In the genomic region with DNA sequence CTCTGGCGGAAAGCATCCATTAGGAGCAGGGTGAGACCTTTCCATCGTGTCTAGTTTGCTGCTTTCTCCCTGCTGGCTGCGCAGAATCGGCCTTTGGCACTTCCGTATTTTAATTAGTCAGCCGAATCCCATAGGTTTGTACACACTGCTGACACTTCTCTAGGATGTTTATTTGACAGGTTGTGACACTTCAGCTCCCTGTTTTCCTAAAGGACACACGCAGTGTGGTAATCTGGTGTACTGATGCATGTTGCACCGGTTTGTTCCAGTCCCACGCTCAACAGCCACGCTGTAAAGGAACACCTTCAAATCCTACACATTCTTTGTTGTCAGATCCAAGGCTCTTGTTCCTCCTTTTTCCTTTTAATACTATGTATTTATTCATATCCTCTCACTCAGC, we compare ENCODE assay signal across 23 mouse cellular contexts.
DNase-seq lines count a peak whose midpoint lies in the region; ATAC-seq and TF ChIP-seq lines count a peak whose summit lies in the region.
"Had no signal": no experiment of that assay in that cellular context is flagged by ENCODE, and none has a peak within 500 bp of the region (broad histone marks: within the 10 kb centered on the region; RNA-seq: fewer than 3 reads in every experiment).

No protein-coding gene starts in this region.

- no peak overlapping the region for H3K9ac ChIP-seq in hindbrain, embryonic 11.5 days (ENCODE audit: low read depth, low read length)
- no peak overlapping the region for H3K9ac ChIP-seq in liver, postnatal 0 days (replicated peaks)
- no peak overlapping the region for H3K9ac ChIP-seq in liver, embryonic 12.5 days
- H3K9ac ChIP-seq: embryonic facial prominence, embryonic 12.5 days; forebrain, embryonic 12.5 days; heart, embryonic 12.5 days; hindbrain, embryonic 15.5 days had no signal

- TF ChIP-seq EP300 in liver, postnatal 0 days (IDR thresholded peaks at IDR 0.05; ENCODE audit: low read depth) = no peak

- H3K36me3 ChIP-seq in hindbrain, embryonic 11.5 days (ENCODE audit: control insufficient read depth, insufficient read depth, low read length) = no peaks in the 10 kb centered on the region
- H3K36me3 ChIP-seq in hindbrain, embryonic 10.5 days = no peaks in the 10 kb centered on the region
- H3K36me3 ChIP-seq in liver, postnatal 0 days (replicated peaks; ENCODE audit: insufficient read depth, low read length) = no peaks in the 10 kb centered on the region
- H3K36me3 ChIP-seq in liver, embryonic 12.5 days = no peaks in the 10 kb centered on the region
- H3K36me3 ChIP-seq: embryonic facial prominence, embryonic 12.5 days; forebrain, embryonic 12.5 days; heart, embryonic 12.5 days; hindbrain, embryonic 15.5 days; limb, embryonic 10.5 days had no signal

- WGBS in hindbrain, embryonic 11.5 days = 82% methylated on average over 10 of the region's 10 CpGs
- 78% methylated on average over 10 of the region's 10 CpGs for WGBS in hindbrain, embryonic 10.5 days
- 77% methylated on average over 10 of the region's 10 CpGs for whole genome bisulfite sequencing in liver, postnatal 0 days (ENCODE audit: insufficient replicate concordance)
- 71% methylated on average over 10 of the region's 10 CpGs for WGBS in liver, embryonic 12.5 days (ENCODE audit: insufficient replicate concordance)

- H3K4me3 ChIP-seq in hindbrain, embryonic 11.5 days (ENCODE audit: low read depth, low read length) = no peak overlapping the region
- no peak overlapping the region for H3K4me3 ChIP-seq in hindbrain, embryonic 10.5 days
- no peak overlapping the region for H3K4me3 ChIP-seq in liver, postnatal 0 days (ENCODE audit: low read depth, low read length)
- no peak overlapping the region for H3K4me3 ChIP-seq in liver, embryonic 12.5 days
- H3K4me3 ChIP-seq: embryonic facial prominence, embryonic 12.5 days; forebrain, embryonic 12.5 days; heart, embryonic 12.5 days; hindbrain, embryonic 15.5 days; limb, embryonic 10.5 days had no signal

- peak; percentile 66; the same call in 1 of the 2 replicates for ATAC-seq in cerebellum, adult (ENCODE audit: insufficient number of reproducible peaks, low FRiP score, low TSS enrichment)
- ATAC-seq in hindbrain, embryonic 11.5 days (ENCODE audit: low FRiP score) = no peak
- peak; percentile 38; the same call in 1 of the 2 replicates for ATAC-seq in liver, postnatal 0 days
- ATAC-seq in liver, embryonic 12.5 days = no peak
- ATAC-seq: activated CD4-positive, CD25-positive, alpha-beta regulatory T cell, adult 4 months; intestine, embryonic 16.5 days; lung, postnatal 0 days had no signal

- TF ChIP-seq CTCF in liver, postnatal 0 days (IDR thresholded peaks at IDR 0.05; ENCODE audit: low read depth) = no peak

- H3K4me1 ChIP-seq in hindbrain, embryonic 11.5 days (replicated peaks; ENCODE audit: control insufficient read depth, insufficient read depth, low read length) = no peaks in the 10 kb centered on the region
- no peaks in the 10 kb centered on the region for H3K4me1 ChIP-seq in hindbrain, embryonic 10.5 days (replicated peaks)
- H3K4me1 ChIP-seq in liver, postnatal 0 days (ENCODE audit: insufficient read depth) = no peaks in the 10 kb centered on the region
- H3K4me1 ChIP-seq in liver, embryonic 12.5 days = no peaks in the 10 kb centered on the region
- H3K4me1 ChIP-seq: embryonic facial prominence, embryonic 12.5 days; heart, embryonic 12.5 days; hindbrain, embryonic 15.5 days; limb, embryonic 10.5 days had no signal

- no peaks in the 10 kb centered on the region for H3K27me3 ChIP-seq in hindbrain, embryonic 11.5 days (ENCODE audit: control insufficient read depth, insufficient read depth, low read length)
- H3K27me3 ChIP-seq in hindbrain, embryonic 10.5 days (ENCODE audit: insufficient read depth, poor library complexity, severe bottlenecking) = no peaks in the 10 kb centered on the region
- no peaks in the 10 kb centered on the region for H3K27me3 ChIP-seq in liver, postnatal 0 days (ENCODE audit: insufficient read depth, low read length)
- H3K27me3 ChIP-seq in liver, embryonic 12.5 days (replicated peaks) = no peaks in the 10 kb centered on the region
- H3K27me3 ChIP-seq: embryonic facial prominence, embryonic 12.5 days; forebrain, embryonic 12.5 days; heart, embryonic 12.5 days; hindbrain, embryonic 15.5 days had no signal

- no peak overlapping the region for H3K27ac ChIP-seq in hindbrain, embryonic 11.5 days (ENCODE audit: low read depth, low read length)
- H3K27ac ChIP-seq in hindbrain, embryonic 10.5 days = no peak overlapping the region
- no peak overlapping the region for H3K27ac ChIP-seq in liver, postnatal 0 days (ENCODE audit: low read depth)
- no peak overlapping the region for H3K27ac ChIP-seq in liver, embryonic 12.5 days
- H3K27ac ChIP-seq: embryonic facial prominence, embryonic 12.5 days; forebrain, embryonic 12.5 days; hindbrain, embryonic 15.5 days; limb, embryonic 10.5 days; macrophage had no signal

- no peak for DNase-seq in cerebellum, adult 11-12 months
- DNase-seq in hindbrain, embryonic 11.5 days (ENCODE audit: low spot score) = peak; percentile 1
- no peak for DNase-seq in hindbrain, embryonic 10.5 days (ENCODE audit: low spot score)
- no peak for DNase-seq in liver, postnatal 0 days
- DNase-seq in brain, adult 2 months (ENCODE audit: low read depth, low spot score) = peak; percentile 53
- DNase-seq: adrenal gland, adult 8-10 months; gastrocnemius, postnatal 25 days; heart, adult 18-20 months; heart, postnatal 10 days; liver; thymus, adult 18-20 months; thymus, postnatal 36 days had no signal

- H3K9me3 ChIP-seq in hindbrain, embryonic 11.5 days (ENCODE audit: control insufficient read depth, low read length) = no peaks in the 10 kb centered on the region
- H3K9me3 ChIP-seq in hindbrain, embryonic 10.5 days = no peaks in the 10 kb centered on the region
- no peaks in the 10 kb centered on the region for H3K9me3 ChIP-seq in liver, postnatal 0 days (ENCODE audit: low read length)
- H3K9me3 ChIP-seq in liver, embryonic 12.5 days (replicated peaks) = no peaks in the 10 kb centered on the region
- H3K9me3 ChIP-seq: embryonic facial prominence, embryonic 12.5 days; forebrain, embryonic 12.5 days; heart, embryonic 12.5 days; hindbrain, embryonic 15.5 days; limb, embryonic 10.5 days had no signal

- no peak overlapping the region for H3K4me2 ChIP-seq in hindbrain, embryonic 11.5 days (replicated peaks; ENCODE audit: low read depth, low read length)
- H3K4me2 ChIP-seq in liver, postnatal 0 days (ENCODE audit: low read depth, low read length) = no peak overlapping the region
- no peak overlapping the region for H3K4me2 ChIP-seq in liver, embryonic 12.5 days
- H3K4me2 ChIP-seq: embryonic facial prominence, embryonic 12.5 days; forebrain, embryonic 12.5 days; heart, embryonic 12.5 days; hindbrain, embryonic 15.5 days had no signal

Comparison
In these comparisons a context has a peak if more than half of its experiments do, and no peak if none do; other contexts are left out.
1. ATAC-seq: peak in cerebellum, adult (single experiment) and liver, postnatal 0 days (single experiment); none in hindbrain, embryonic 11.5 days (single experiment) and liver, embryonic 12.5 days (single experiment).
2. DNase-seq: peak in hindbrain, embryonic 11.5 days (single experiment) and brain, adult 2 months (single experiment); none in cerebellum, adult 11-12 months (single experiment), hindbrain, embryonic 10.5 days (single experiment) and liver, postnatal 0 days (single experiment).